Mouse (Mus musculus) kidney, adult 2 months (tissue): ENCODE data around the gene Cachd1.

Source experiments
- CTCF ChIP-seq: fragments of 200-500 bp; conservative IDR thresholded peaks from 2 replicates; pipeline ENCODE4 v1.5.1; 2011; ENCODE audit warnings: low read depth, mild to moderate bottlenecking, control low read depth, low read length, moderate library complexity, mixed read lengths; ENCODE audit not compliant: insufficient read depth, insufficient read length
- POLR2A ChIP-seq: fragments of 200-500 bp; IDR thresholded peaks from one replicate; pipeline ENCODE4 v1.6.1; 2011; ENCODE audit warnings: low read depth, low read length, control low read depth

DNA sequence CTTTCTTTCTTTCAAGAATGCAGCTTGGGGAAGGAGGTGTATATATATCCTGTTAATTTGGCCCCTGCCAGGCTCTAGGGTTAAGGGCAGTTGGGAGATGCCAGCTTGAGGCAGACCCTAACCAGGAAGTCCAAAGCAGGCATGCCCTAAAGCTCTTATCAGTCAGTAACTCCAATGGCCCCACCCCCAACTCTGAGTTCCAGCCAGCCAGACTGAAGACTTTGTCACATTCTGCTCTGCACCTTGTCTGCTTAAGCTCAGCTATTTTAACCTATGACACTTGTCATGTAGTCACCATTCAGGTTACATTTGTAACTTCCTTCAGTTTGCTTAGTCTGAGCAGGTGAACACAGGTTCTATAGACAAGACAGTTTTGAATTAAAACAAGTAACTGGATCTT, 117.3 kb downstream of the Cachd1 start:
- no peak for TF ChIP-seq CTCF
- TF ChIP-seq POLR2A, result no peak
